Mouse (Mus musculus) right cerebral cortex, postnatal 10 days (tissue): ENCODE results near the gene Gpr171.
A peak's percentile ranks its signal among the peaks of the same experiment; 100 is the strongest.
"Not testable (repeated sequence)": the region's sequence is repeated elsewhere in the genome, so short reads cannot be mapped to it uniquely, and the experiment has no call there.

Experiments
- DNase-seq, 2 experiments: peaks; one replicate each; pipeline ENCODE4 v3.0.0; 2021; ENCODE audit warnings: low spot score in 2 of 2

Gene Gpr171

GRCm38 (mm10) chr3:59113973-59114517, 12.4 kb upstream of the Gpr171 start:
- DNase-seq = no peak

GRCm38 (mm10) chr3:59113291-59113690, 11.7 kb upstream of the Gpr171 start:
- not testable (repeated sequence) for DNase-seq

GRCm38 (mm10) chr3:59111944-59112343, 10.3 kb upstream of the Gpr171 start:
- DNase-seq = no peak

- not testable (repeated sequence) for DNase-seq
These were observed 8.2 kb upstream of the Gpr171 start for GRCm38 (mm10) chr3:59109834-59110233.

GRCm38 (mm10) chr3:59107439-59107838, 5.8 kb upstream of the Gpr171 start:
- DNase-seq = no peak

GRCm38 (mm10) chr3:59104462-59104861, 2.8 kb upstream of the Gpr171 start:
- DNase-seq = no peak

- no peak for DNase-seq
These were observed 525 bp upstream of the Gpr171 start for GRCm38 (mm10) chr3:59102146-59102545.

- no peak for DNase-seq
These were observed 3.1 kb downstream of the Gpr171 start for GRCm38 (mm10) chr3:59098540-59098939.

- no peak for DNase-seq
These were observed 4.2 kb downstream of the Gpr171 start for GRCm38 (mm10) chr3:59097421-59097820.

- DNase-seq = no peak
These were observed 8.9 kb downstream of the Gpr171 start for GRCm38 (mm10) chr3:59092702-59093101.

- no peak for DNase-seq
These were observed 20.7 kb downstream of the Gpr171 start for GRCm38 (mm10) chr3:59080919-59081318.

- no peak for DNase-seq
These were observed 21.2 kb downstream of the Gpr171 start for GRCm38 (mm10) chr3:59080293-59080916.

- DNase-seq = no peak
These were observed 22.3 kb downstream of the Gpr171 start for GRCm38 (mm10) chr3:59079327-59079726.

GRCm38 (mm10) chr3:59078585-59078984, 23.0 kb downstream of the Gpr171 start:
- DNase-seq = no peak

GRCm38 (mm10) chr3:59077278-59077677, 24.3 kb downstream of the Gpr171 start:
- DNase-seq = peak in 1 of 2 experiments; percentile 40

GRCm38 (mm10) chr3:59069071-59069470, 32.5 kb downstream of the Gpr171 start:
- not testable (repeated sequence) for DNase-seq

- peak; percentile 33 to 48 for DNase-seq
These were observed 34.9 kb downstream of the Gpr171 start for GRCm38 (mm10) chr3:59066558-59067294.

- no peak for DNase-seq
These were observed 35.7 kb downstream of the Gpr171 start for GRCm38 (mm10) chr3:59065937-59066336.

GRCm38 (mm10) chr3:59063431-59063830, 38.2 kb downstream of the Gpr171 start:
- no peak for DNase-seq

- DNase-seq = no peak
These were observed 39.5 kb downstream of the Gpr171 start for GRCm38 (mm10) chr3:59062141-59062540.

- no peak for DNase-seq
These were observed 41.5 kb downstream of the Gpr171 start for GRCm38 (mm10) chr3:59060131-59060530.

- peak; percentile 82 to 83 for DNase-seq
These were observed 42.5 kb downstream of the Gpr171 start for GRCm38 (mm10) chr3:59059022-59059541.
